Mouse (Mus musculus) MEL (cell line): ENCODE results near the gene Krt28. TPM values are rescaled to one million over a fixed set of nuclear protein-coding genes. Genes with fewer than 3 reads are reported as not detected.

Experiments used
- DNase-seq: peaks from one replicate; pipeline ENCODE4 v3.0.0; 2011; ENCODE audit warnings: low read depth, low spot score
- H3K27ac ChIP-seq: 2 replicates; pipeline ENCODE4 v1.5.1; 2012; ENCODE audit warnings: low read depth, mild to moderate bottlenecking, control low read depth, low read length, moderate library complexity; ENCODE audit not compliant: control insufficient read depth
- H3K27me3 ChIP-seq, 2 experiments: fragments of 150-350 bp in 1 of 2; sonication (generic) in 1 of 2; 2 replicates each; pipeline ENCODE4 v1.6.1; 2012; ENCODE audit warnings: low read length in 2 of 2, mild to moderate bottlenecking in 2 of 2, improper control_type of control experiment in 1 of 2, moderate library complexity in 1 of 2; ENCODE audit not compliant: insufficient read depth in 2 of 2, control insufficient read depth in 1 of 2
- H3K36me3 ChIP-seq, 2 experiments: 2 replicates each; pipeline ENCODE4 v1.6.1; 2012 to 2014; ENCODE audit warnings: low read length in 2 of 2, improper control_type of control experiment in 1 of 2, inconsistent platforms in 1 of 2, mild to moderate bottlenecking in 1 of 2; ENCODE audit not compliant: insufficient read depth in 2 of 2, control insufficient read depth in 1 of 2
- H3K4me1 ChIP-seq, 2 experiments: fragments of 150-350 bp in 1 of 2; sonication (generic) in 1 of 2; 2 replicates each; pipeline ENCODE4 v1.6.1; 2012; ENCODE audit warnings: low read length in 2 of 2, improper control_type of control experiment in 1 of 2, mild to moderate bottlenecking in 1 of 2; ENCODE audit not compliant: insufficient read depth in 2 of 2, control insufficient read depth in 1 of 2
- H3K4me3 ChIP-seq, 2 experiments: fragments of 150-350 bp in 1 of 2; sonication (generic) in 1 of 2; 2 replicates each; pipeline ENCODE4 v1.5.1; 2012; ENCODE audit warnings: low read depth in 2 of 2, low read length in 2 of 2, mild to moderate bottlenecking in 2 of 2, moderate library complexity in 2 of 2, control low read depth in 1 of 2, improper control_type of control experiment in 1 of 2; ENCODE audit not compliant: control insufficient read depth in 1 of 2, insufficient read depth in 1 of 2
- H3K79me2 ChIP-seq: 2 replicates; pipeline ENCODE4 v1.6.1; 2012; ENCODE audit warnings: mild to moderate bottlenecking, low read length, moderate library complexity; ENCODE audit not compliant: control insufficient read depth, poor library complexity, insufficient read depth
- H3K9ac ChIP-seq: 2 replicates; pipeline ENCODE4 v1.6.1; 2012; ENCODE audit warnings: low read depth, mild to moderate bottlenecking, control low read depth, low read length, moderate library complexity; ENCODE audit not compliant: control insufficient read depth, poor library complexity, severe bottlenecking
- H3K9me3 ChIP-seq: fragments of 150-350 bp; sonication (generic); replicated peaks from 2 replicates; pipeline ENCODE4 v1.6.1; 2012; ENCODE audit warnings: mild to moderate bottlenecking, low read length, improper control_type of control experiment, moderate library complexity; ENCODE audit not compliant: insufficient read depth
- CHD2 ChIP-seq: IDR thresholded peaks from 2 replicates; pipeline ENCODE4 v1.6.1; 2011; ENCODE audit warnings: low read length, improper control_type of control experiment
- CTCF ChIP-seq, 3 experiments: IDR thresholded peaks in 2 of 3; conservative IDR thresholded peaks in 1 of 3; 2 replicates each; pipeline ENCODE4 v1.5.1; 2011 to 2012; ENCODE audit warnings: low read length in 3 of 3, low read depth in 2 of 3, mild to moderate bottlenecking in 2 of 3, improper control_type of control experiment in 1 of 3, inconsistent platforms in 1 of 3, mixed read lengths in 1 of 3, moderate library complexity in 1 of 3; ENCODE audit not compliant: control insufficient read depth in 1 of 3, insufficient read depth in 1 of 3, poor library complexity in 1 of 3, severe bottlenecking in 1 of 3
- ELF1 ChIP-seq: IDR thresholded peaks from 2 replicates; pipeline ENCODE4 v1.6.1; 2014; ENCODE audit warnings: low read depth, mild to moderate bottlenecking, inconsistent platforms, low read length, improper control_type of control experiment, moderate library complexity
- EP300 ChIP-seq, 2 experiments: IDR thresholded peaks; 2 replicates each; pipeline ENCODE4 v1.6.1; 2011; ENCODE audit warnings: improper control_type of control experiment in 2 of 2, low read length in 2 of 2, low read depth in 1 of 2, mild to moderate bottlenecking in 1 of 2
- GATA1 ChIP-seq: IDR thresholded peaks from 2 replicates; pipeline ENCODE4 v1.6.1; 2011; ENCODE audit warnings: low read depth, low read length, improper control_type of control experiment
- MAFK ChIP-seq: IDR thresholded peaks from 2 replicates; pipeline ENCODE4 v1.6.1; 2011; ENCODE audit warnings: low read depth, mild to moderate bottlenecking, low read length, improper control_type of control experiment, borderline replicate concordance
- MAZ ChIP-seq: IDR thresholded peaks from 2 replicates; pipeline ENCODE4 v1.6.1; 2012; ENCODE audit warnings: low read depth, mild to moderate bottlenecking, inconsistent platforms, low read length, improper control_type of control experiment
- MXI1 ChIP-seq: IDR thresholded peaks from 2 replicates; pipeline ENCODE4 v1.6.1; 2011; ENCODE audit warnings: mild to moderate bottlenecking, low read depth, low read length, improper control_type of control experiment
- MYB ChIP-seq: IDR thresholded peaks from 2 replicates; pipeline ENCODE4 v1.6.1; 2011; ENCODE audit warnings: mild to moderate bottlenecking, low read depth, low read length, improper control_type of control experiment
- MYC ChIP-seq: IDR thresholded peaks from 2 replicates; pipeline ENCODE4 v1.6.1; 2011; ENCODE audit warnings: low read depth, mild to moderate bottlenecking, low read length, improper control_type of control experiment, moderate library complexity
- POLR2A ChIP-seq, 2 experiments: IDR thresholded peaks; 2 replicates each; pipeline ENCODE4 v1.6.1; 2011 to 2012; ENCODE audit warnings: low read length in 2 of 2, mild to moderate bottlenecking in 2 of 2, control low read depth in 1 of 2, improper control_type of control experiment in 1 of 2, low read depth in 1 of 2, moderate library complexity in 1 of 2; ENCODE audit not compliant: control insufficient read depth in 1 of 2, insufficient read depth in 1 of 2, poor library complexity in 1 of 2
- RAD21 ChIP-seq: IDR thresholded peaks from 2 replicates; pipeline ENCODE4 v1.6.1; 2011; ENCODE audit warnings: mild to moderate bottlenecking, low read depth, low read length, improper control_type of control experiment
- RCOR1 ChIP-seq: IDR thresholded peaks from 2 replicates; pipeline ENCODE4 v1.6.1; 2012; ENCODE audit warnings: low read depth, mild to moderate bottlenecking, inconsistent platforms, low read length, improper control_type of control experiment
- TBP ChIP-seq: IDR thresholded peaks from 2 replicates; pipeline ENCODE4 v1.8.0; 2011; ENCODE audit warnings: low read depth, low read length, improper control_type of control experiment
- USF1 ChIP-seq: IDR thresholded peaks from 2 replicates; pipeline ENCODE4 v1.6.1; 2014; ENCODE audit warnings: low read depth, mild to moderate bottlenecking, inconsistent platforms, low read length, improper control_type of control experiment, moderate library complexity
- ZC3H11A ChIP-seq: IDR thresholded peaks from 2 replicates; pipeline ENCODE4 v1.6.1; 2012; ENCODE audit warnings: low read depth, mild to moderate bottlenecking, inconsistent platforms, low read length, improper control_type of control experiment
- ZMIZ1 ChIP-seq: IDR thresholded peaks from 2 replicates; pipeline ENCODE4 v1.6.1; 2012; ENCODE audit warnings: low read depth, mild to moderate bottlenecking, inconsistent platforms, low read length, improper control_type of control experiment, moderate library complexity
- ZNF384 ChIP-seq: IDR thresholded peaks from 2 replicates; pipeline ENCODE4 v1.6.1; 2012; ENCODE audit warnings: low read depth, mild to moderate bottlenecking, inconsistent platforms, low read length, improper control_type of control experiment
- polyA plus RNA-seq, 2 experiments: library from polyadenylated mRNA; stranded (reverse) in 1 of 2; unstranded in 1 of 2; fragments of >175 nt in 1 of 2; fragments of >200 nt in 1 of 2; gene quantifications; 2 replicates each; pipeline versions ENCODE4 v1.2.1 to v1.2.4; 2012; ENCODE audit warnings: low replicate concordance in 2 of 2, low read depth in 1 of 2; ENCODE audit not compliant: insufficient read length in 2 of 2, insufficient read depth in 1 of 2, missing spikeins in 1 of 2
- total RNA-seq: library from RNA; depleted of rRNA; stranded (reverse); fragments of 300-350 nt; gene quantifications from 2 replicates; pipeline ENCODE4 v1.2.3, GENCODE M21; 2012

Krt28 gene
- total and polyA plus RNA-seq, 3 experiments, result not detected

GRCm38 (mm10) chr11:99333426-99333825 is 41.3 kb downstream of the Krt28 start:
- DNase-seq, result no peak
- Histone ChIP-seq H3K27ac (no peak overlapping the region), H3K79me2 (no peaks in the 10 kb centered on the region), H3K4me3 (no peak overlapping the region), H3K9me3 (no peaks in the 10 kb centered on the region), H3K4me1 (no peaks in the 10 kb centered on the region), H3K9ac (no peak overlapping the region), H3K27me3 (peaks cover 5 to 16% of the 10 kb centered on the region in 2 experiments), H3K36me3 (no peaks in the 10 kb centered on the region)
- TF ChIP-seq ZC3H11A, result no peak
- TF ChIP-seq ZNF384, result no peak
- TF ChIP-seq MXI1, result no peak
- TF ChIP-seq RCOR1, result no peak
- no peak for TF ChIP-seq RAD21
- no peak for TF ChIP-seq USF1
- TF ChIP-seq EP300 (IDR thresholded peaks at IDR 0.05; ENCODE audit: low read depth in 1 of 2, low read length in 2 of 2), result no peak

- Histone ChIP-seq H3K79me2 (no peaks in the 10 kb centered on the region), H3K27ac (no peak overlapping the region), H3K9me3 (no peaks in the 10 kb centered on the region), H3K36me3 (no peaks in the 10 kb centered on the region), H3K27me3 (peaks cover 5 to 18% of the 10 kb centered on the region in 2 experiments), H3K4me1 (no peaks in the 10 kb centered on the region), H3K9ac (no peak overlapping the region), H3K4me3 (no peak overlapping the region)
- TF ChIP-seq RCOR1, result no peak
- DNase-seq, result no peak
These were observed 45.0 kb downstream of the Krt28 start for GRCm38 (mm10) chr11:99329655-99330054.

GRCm38 (mm10) chr11:99322851-99323250 is 51.9 kb downstream of the Krt28 start, which contains the start of gene Krt25:
Gene Krt25, minus strand, starts transcription at chr11:99322951.
- Histone ChIP-seq H3K4me1 (no peaks in the 10 kb centered on the region), H3K4me3 (no peak within 1 kb of the TSS), H3K36me3 (no peaks in the 10 kb centered on the region), H3K79me2 (no peaks in the 10 kb centered on the region)
- TF ChIP-seq MYB (no peak), CHD2 (no peak), MAFK (no peak), ELF1 (no peak), USF1 (no peak), TBP (no peak), RAD21 (no peak), POLR2A (IDR thresholded peaks at IDR 0.05; ENCODE audit: control insufficient read depth in 1 of 2, insufficient read depth in 1 of 2, low read depth in 1 of 2, low read length in 2 of 2, poor library complexity in 1 of 2) (no peak), MAZ (no peak), ZMIZ1 (no peak), ZNF384 (no peak), GATA1 (no peak), MYC (no peak), CTCF (IDR thresholded peaks at IDR 0.05 in 2 of 3, conservative IDR thresholded peaks at IDR 0.05 in 1 of 3; ENCODE audit: control insufficient read depth in 1 of 3, insufficient read depth in 1 of 3, low read depth in 2 of 3, low read length in 3 of 3, poor library complexity in 1 of 3, severe bottlenecking in 1 of 3) (no peak), ZC3H11A (no peak)
- TF ChIP-seq, all 39 proteins: peak for 0
- peaks cover 4 to 9% of the 10 kb centered on the region in 2 experiments for H3K27me3 ChIP-seq
- H3K9me3 ChIP-seq, result no peaks in the 10 kb centered on the region
- no peak for DNase-seq
- H3K27ac ChIP-seq, result no peak within 1 kb of the TSS
- H3K9ac ChIP-seq, result no peak within 1 kb of the TSS
